Mouse (Mus musculus) kidney, adult 2 months (tissue): ENCODE measurements around the gene Pip4k2b. TPM values are rescaled to one million over a fixed set of nuclear protein-coding genes. Genes with fewer than 3 reads are reported as not detected.
A peak's percentile ranks its signal among the peaks of the same experiment; 100 is the strongest.

Experiments used
- DNase-seq: peaks from one replicate; pipeline ENCODE4 v3.0.0; 2021
- H3K27ac ChIP-seq: fragments of 200-500 bp; 2 replicates; pipeline ENCODE4 v1.5.1; 2012; ENCODE audit warnings: low read depth, low read length, control low read depth, inconsistent platforms; ENCODE audit not compliant: insufficient read depth
- H3K27me3 ChIP-seq: fragments of 200-500 bp; replicated peaks from 2 replicates; pipeline ENCODE4 v1.6.1; 2012; ENCODE audit warnings: mild to moderate bottlenecking, moderate library complexity, low read length, inconsistent platforms; ENCODE audit not compliant: control insufficient read depth, insufficient read depth
- H3K36me3 ChIP-seq: fragments of 200-500 bp; 2 replicates; pipeline ENCODE4 v1.6.1; 2012; ENCODE audit warnings: mild to moderate bottlenecking, moderate library complexity, low read length, inconsistent platforms; ENCODE audit not compliant: control insufficient read depth, insufficient read depth
- H3K4me1 ChIP-seq: fragments of 200-500 bp; 2 replicates; pipeline ENCODE4 v1.6.1; 2011; ENCODE audit warnings: low read length; ENCODE audit not compliant: control insufficient read depth, insufficient read depth
- H3K4me3 ChIP-seq: fragments of 200-500 bp; 2 replicates; pipeline ENCODE4 v1.5.1; 2011; ENCODE audit warnings: mild to moderate bottlenecking, low read depth, low read length, control low read depth; ENCODE audit not compliant: insufficient read depth
- CTCF ChIP-seq: fragments of 200-500 bp; conservative IDR thresholded peaks from 2 replicates; pipeline ENCODE4 v1.5.1; 2011; ENCODE audit warnings: low read depth, mild to moderate bottlenecking, control low read depth, low read length, moderate library complexity, mixed read lengths; ENCODE audit not compliant: insufficient read depth, insufficient read length
- POLR2A ChIP-seq: fragments of 200-500 bp; IDR thresholded peaks from one replicate; pipeline ENCODE4 v1.6.1; 2011; ENCODE audit warnings: low read depth, low read length, control low read depth
- whole genome bisulfite sequencing: fragments of 180-500 bp; shearing (Covaris S2); methylation state at CpG from one replicate; pipeline ENCODE4 v1.1.7; 2018; 5-methylcytosine and 5-hydroxymethylcytosine counted together
- polyA plus RNA-seq: library from polyadenylated mRNA; depleted of rRNA; stranded (reverse); fragments of >200 nt; gene quantifications from 2 replicates; pipeline ENCODE4 v1.2.3, GENCODE M21; 2012; rRNA removed

Pip4k2b gene
- polyA plus RNA-seq, 1 experiment, result 10.6 TPM

DNA sequence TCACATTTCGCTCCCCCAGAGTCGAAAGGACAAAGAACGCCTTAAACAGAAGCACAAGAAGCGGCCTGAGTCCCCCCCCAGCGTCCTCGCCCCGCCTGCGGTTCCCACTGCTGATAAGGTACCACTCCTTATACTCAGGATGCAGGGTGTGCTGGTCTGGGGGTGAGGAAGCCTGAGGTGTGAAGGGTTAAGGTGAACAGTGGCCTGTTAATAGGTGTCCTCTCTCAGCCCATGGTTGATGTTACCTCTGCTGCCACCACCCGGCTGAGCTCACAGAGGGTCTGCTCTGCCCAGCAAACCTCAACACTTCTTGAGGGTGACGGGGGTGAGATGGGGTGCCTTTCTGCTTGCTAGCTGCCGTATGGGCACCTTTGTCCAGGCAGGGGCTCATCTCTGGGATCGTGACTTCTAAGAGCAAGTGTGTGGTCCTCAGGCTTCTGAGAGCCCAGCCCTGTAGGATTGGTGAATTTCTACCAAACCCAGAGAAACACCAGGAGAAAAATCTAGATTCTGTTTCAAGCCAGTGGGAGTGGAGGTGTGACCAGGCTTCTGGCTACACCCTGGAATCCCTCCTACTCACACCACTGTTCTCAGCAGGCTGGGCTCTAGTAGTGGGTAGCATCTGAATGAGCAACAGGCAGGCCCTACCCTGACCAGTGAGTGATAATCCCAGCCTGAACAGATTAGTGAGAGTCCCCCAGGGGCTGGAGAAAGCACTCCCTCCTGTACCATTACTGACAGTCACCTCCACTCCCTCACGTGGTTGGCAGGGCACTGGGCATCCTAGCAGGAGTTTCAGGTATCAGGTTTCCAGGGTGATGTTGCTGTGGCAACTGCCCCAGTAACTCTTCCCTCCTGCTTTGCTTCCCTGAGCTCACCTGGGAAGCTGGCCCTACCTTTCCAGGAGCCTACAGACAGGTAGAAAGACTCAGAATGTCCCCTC is 74.0 kb downstream of the Pip4k2b start:
- WGBS, result 76% methylated on average over 13 of the region's 13 CpGs
- no peak overlapping the region for H3K4me3 ChIP-seq
- peaks cover 3% of the 10 kb centered on the region for H3K36me3 ChIP-seq
- DNase-seq, result no peak
- H3K27ac ChIP-seq, result no peak overlapping the region
- 0 out of 2 replicates have a peak, but pooled peaks cover 3% of the 10 kb centered on the region for H3K4me1 ChIP-seq
- no peaks in the 10 kb centered on the region for H3K27me3 ChIP-seq
- TF ChIP-seq POLR2A (no peak), CTCF (no peak)

DNA sequence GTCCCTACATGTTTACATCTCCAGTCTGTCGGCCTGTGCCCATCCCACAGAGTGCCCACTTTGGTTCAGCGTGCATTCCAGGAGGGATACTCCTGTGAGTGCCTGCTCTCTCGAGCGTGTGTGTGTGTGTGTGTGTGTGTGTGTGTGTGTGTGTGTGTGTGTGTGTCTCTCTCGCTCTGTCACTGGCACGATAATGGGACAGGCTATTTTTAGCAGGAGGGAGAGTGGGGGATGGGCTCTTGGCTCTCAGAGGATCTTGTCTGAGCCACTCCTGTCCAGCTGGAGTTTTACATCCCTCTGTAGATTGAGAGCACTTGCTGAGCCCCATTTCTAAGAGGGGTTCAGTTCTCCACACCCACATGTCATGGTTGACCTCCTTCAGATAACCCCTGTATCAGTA is 74.7 kb downstream of the Pip4k2b start:
- no peaks in the 10 kb centered on the region for H3K27me3 ChIP-seq
- 31% methylated on average over 5 of the region's 6 CpGs for WGBS
- TF ChIP-seq CTCF (no peak), POLR2A (no peak)
- peaks cover 3% of the 10 kb centered on the region for H3K36me3 ChIP-seq
- no peak overlapping the region for H3K27ac ChIP-seq
- H3K4me3 ChIP-seq, result no peak overlapping the region
- peak; percentile 61 for DNase-seq
- peaks cover 5% of the 10 kb centered on the region; the same call in 1 of the 2 replicates for H3K4me1 ChIP-seq

DNA sequence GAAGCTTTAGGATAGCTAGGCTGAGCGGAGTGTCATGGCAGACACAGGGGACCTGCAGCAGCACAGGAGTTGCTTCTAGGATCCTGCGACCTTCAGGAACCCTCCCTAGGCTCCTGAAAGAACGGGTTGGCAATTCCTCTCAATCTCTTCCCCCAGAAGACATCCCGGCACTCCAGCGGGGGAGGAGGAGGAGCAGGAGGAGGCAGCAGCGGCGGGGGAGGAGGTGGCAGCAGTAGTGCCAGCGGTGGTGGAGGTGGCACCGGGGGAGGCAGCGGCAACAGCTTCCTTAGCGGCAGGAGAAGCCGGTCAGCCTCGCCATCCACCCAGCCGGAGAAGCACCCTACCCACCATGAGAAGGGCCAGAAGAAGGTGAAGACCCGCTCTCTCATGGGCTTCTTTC is 75.2 kb downstream of the Pip4k2b start:
- H3K27ac ChIP-seq, result no peak overlapping the region
- no peaks in the 10 kb centered on the region for H3K27me3 ChIP-seq
- TF ChIP-seq POLR2A, result no peak
- TF ChIP-seq CTCF, result no peak
- DNase-seq, result no peak
- H3K4me1 ChIP-seq, result peaks cover 6% of the 10 kb centered on the region; the same call in 1 of the 2 replicates
- 62% methylated on average over 15 of the region's 15 CpGs for WGBS
- no peak overlapping the region for H3K4me3 ChIP-seq
- H3K36me3 ChIP-seq, result peaks cover under 1% of the 10 kb centered on the region

DNA sequence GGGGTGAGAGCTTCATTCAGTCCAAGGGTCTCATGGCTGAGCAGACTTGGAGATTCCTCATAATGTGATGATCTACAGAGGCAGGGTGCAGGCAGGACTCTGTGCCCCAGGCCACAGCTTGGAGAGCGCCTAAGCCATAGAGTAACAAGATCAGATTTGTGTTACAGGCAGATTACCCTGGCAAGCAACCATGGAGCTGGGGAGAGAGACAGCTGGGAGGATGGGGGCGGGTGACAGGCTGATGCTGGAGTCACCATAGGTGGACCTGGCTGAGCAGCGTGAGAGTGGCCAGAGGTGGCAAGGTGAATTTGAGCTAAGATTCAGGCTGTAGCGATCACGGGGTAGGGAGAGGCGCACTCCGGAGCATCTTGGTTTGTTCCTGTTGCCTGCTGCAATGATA is 76.3 kb downstream of the Pip4k2b start:
- H3K27ac ChIP-seq, result no peak overlapping the region
- no peaks in the 10 kb centered on the region for H3K36me3 ChIP-seq
- no peak for TF ChIP-seq CTCF
- TF ChIP-seq POLR2A, result no peak
- peaks cover 6% of the 10 kb centered on the region; the same call in 1 of the 2 replicates for H3K4me1 ChIP-seq
- 92% methylated on average over 7 of the region's 7 CpGs for WGBS
- H3K4me3 ChIP-seq, result no peak overlapping the region
- DNase-seq, result no peak
- H3K27me3 ChIP-seq, result no peaks in the 10 kb centered on the region

DNA sequence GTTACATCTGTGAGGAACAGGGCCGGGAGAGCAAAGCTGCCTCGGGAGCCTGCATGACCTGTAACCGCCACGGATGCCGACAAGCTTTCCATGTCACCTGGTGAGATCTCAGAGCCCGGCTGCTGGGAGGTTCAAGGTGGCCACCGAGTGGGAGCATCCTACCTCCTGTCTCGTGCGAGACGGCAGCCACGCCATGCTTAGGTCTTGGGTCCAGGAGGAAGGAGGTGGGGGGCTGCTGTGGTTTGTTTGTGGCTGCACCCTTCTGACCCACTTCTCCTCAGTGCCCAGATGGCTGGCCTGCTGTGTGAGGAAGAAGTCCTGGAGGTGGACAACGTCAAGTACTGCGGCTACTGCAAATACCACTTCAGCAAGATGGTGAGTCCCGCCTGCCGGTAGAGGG is 77.7 kb downstream of the Pip4k2b start:
- Histone ChIP-seq H3K27me3 (no peaks in the 10 kb centered on the region), H3K4me3 (no peak overlapping the region), H3K4me1 (peaks cover 6% of the 10 kb centered on the region; the same call in 1 of the 2 replicates), H3K27ac (no peak overlapping the region), H3K36me3 (no peaks in the 10 kb centered on the region)
- TF ChIP-seq POLR2A (no peak), CTCF (no peak)
- DNase-seq, result no peak
- WGBS, result 92% methylated on average over 15 of the region's 15 CpGs

DNA sequence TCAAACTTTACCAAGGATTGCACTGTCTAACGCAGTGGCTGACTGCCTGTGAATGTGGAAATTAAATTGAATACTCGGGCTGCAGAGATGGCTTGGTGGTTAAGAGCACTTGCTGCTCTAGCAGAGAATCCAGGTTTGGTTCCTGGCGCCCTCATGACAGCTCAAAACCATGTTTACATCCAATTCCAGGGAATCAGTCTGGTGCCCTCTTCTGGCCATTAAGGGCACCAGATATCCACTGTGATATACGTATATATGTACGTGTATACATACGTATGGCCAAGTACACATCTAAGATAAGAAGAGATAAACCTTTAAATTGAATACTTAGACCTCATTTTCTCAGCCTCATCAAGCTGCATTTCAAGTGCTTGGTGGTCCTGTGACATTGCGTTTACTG is 78.3 kb downstream of the Pip4k2b start:
- no peak overlapping the region for H3K4me3 ChIP-seq
- TF ChIP-seq POLR2A (no peak), CTCF (0 out of 2 replicates have a peak, but pooled peaks have one; percentile 9)
- no peaks in the 10 kb centered on the region for H3K36me3 ChIP-seq
- 91% methylated on average over 7 of the region's 7 CpGs for WGBS
- no peak for DNase-seq
- H3K27me3 ChIP-seq, result no peaks in the 10 kb centered on the region
- peaks cover 6% of the 10 kb centered on the region; the same call in 1 of the 2 replicates for H3K4me1 ChIP-seq
- H3K27ac ChIP-seq, result no peak overlapping the region

DNA sequence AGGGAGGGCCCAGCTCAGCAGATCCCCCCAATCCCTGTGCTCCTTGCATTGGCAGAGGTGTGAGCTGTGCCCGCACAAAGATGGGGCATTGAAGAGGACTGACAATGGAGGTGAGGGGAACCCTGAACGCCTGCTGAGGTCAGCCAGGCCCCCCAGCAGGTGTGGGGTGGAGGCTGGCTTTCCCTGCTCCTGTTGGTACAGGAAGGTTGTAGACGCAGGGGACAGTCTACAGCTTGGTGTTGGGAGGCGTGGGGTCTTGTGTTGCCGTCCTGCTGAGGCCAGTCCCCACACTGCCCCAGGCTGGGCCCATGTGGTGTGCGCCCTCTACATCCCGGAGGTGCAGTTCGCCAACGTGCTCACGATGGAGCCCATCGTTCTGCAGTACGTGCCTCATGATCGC is 79.1 kb downstream of the Pip4k2b start:
- Histone ChIP-seq H3K27me3 (no peaks in the 10 kb centered on the region), H3K36me3 (no peaks in the 10 kb centered on the region), H3K4me1 (peaks cover 13% of the 10 kb centered on the region; the same call in 1 of the 2 replicates), H3K4me3 (no peak overlapping the region), H3K27ac (no peak overlapping the region)
- DNase-seq, result no peak
- TF ChIP-seq POLR2A, result no peak
- no peak for TF ChIP-seq CTCF
- WGBS, result 82% methylated on average over 13 of the region's 13 CpGs

Other genes starting within 250 kb of the Pip4k2b start
- not detected in 2 replicates for gene 4933428G20Rik, start 244.4 kb downstream of the Pip4k2b start, polyA plus RNA-seq
- 13.0 and 13.2 TPM in 2 replicates for gene Srcin1, start 168.5 kb downstream of the Pip4k2b start, polyA plus RNA-seq
- 0.86 and 1.2 TPM in 2 replicates for gene Epop, start 115.0 kb downstream of the Pip4k2b start, polyA plus RNA-seq
- gene Mllt6, start 81.3 kb downstream of the Pip4k2b start, polyA plus RNA-seq, result 36.6 and 40.4 TPM in 2 replicates
- 139 and 149 TPM in 2 replicates for gene Cisd3, start 58.9 kb downstream of the Pip4k2b start, polyA plus RNA-seq
- gene Pcgf2, start 44.2 kb downstream of the Pip4k2b start, polyA plus RNA-seq, result 53.9 and 56.5 TPM in 2 replicates
- 397 and 399 TPM in 2 replicates for gene Psmb3, start 41.3 kb downstream of the Pip4k2b start, polyA plus RNA-seq
- 7.1 and 8.5 TPM in 2 replicates for gene Cwc25, start 21.9 kb upstream of the Pip4k2b start, polyA plus RNA-seq
- gene 1700001P01Rik, start 31.2 kb upstream of the Pip4k2b start, polyA plus RNA-seq, result not detected in 2 replicates
- 118 and 181 TPM in 2 replicates for gene Rpl23, start 37.7 kb upstream of the Pip4k2b start, polyA plus RNA-seq
- 106 and 110 TPM in 2 replicates for gene Lasp1, start 54.3 kb upstream of the Pip4k2b start, polyA plus RNA-seq
- 2.0 TPM in 2 replicates for gene B230217C12Rik, start 96.1 kb upstream of the Pip4k2b start, polyA plus RNA-seq
- 0.33 and 0.39 TPM in 2 replicates for gene Fbxo47, start 139.4 kb upstream of the Pip4k2b start, polyA plus RNA-seq
- gene Plxdc1, start 241.7 kb upstream of the Pip4k2b start, polyA plus RNA-seq, result 1.0 TPM in 2 replicates